Mouse (Mus musculus): ENCODE results near the gene Hspb8. TPM values are rescaled to one million over a fixed set of nuclear protein-coding genes. Genes with fewer than 3 reads are reported as not detected.
"Not testable (repeated sequence)": the region's sequence is repeated elsewhere in the genome, so short reads cannot be mapped to it uniquely, and the experiment has no call there.

The Hspb8 gene
- polyA plus RNA-seq, 1 experiment, result 0.51 TPM

DNA sequence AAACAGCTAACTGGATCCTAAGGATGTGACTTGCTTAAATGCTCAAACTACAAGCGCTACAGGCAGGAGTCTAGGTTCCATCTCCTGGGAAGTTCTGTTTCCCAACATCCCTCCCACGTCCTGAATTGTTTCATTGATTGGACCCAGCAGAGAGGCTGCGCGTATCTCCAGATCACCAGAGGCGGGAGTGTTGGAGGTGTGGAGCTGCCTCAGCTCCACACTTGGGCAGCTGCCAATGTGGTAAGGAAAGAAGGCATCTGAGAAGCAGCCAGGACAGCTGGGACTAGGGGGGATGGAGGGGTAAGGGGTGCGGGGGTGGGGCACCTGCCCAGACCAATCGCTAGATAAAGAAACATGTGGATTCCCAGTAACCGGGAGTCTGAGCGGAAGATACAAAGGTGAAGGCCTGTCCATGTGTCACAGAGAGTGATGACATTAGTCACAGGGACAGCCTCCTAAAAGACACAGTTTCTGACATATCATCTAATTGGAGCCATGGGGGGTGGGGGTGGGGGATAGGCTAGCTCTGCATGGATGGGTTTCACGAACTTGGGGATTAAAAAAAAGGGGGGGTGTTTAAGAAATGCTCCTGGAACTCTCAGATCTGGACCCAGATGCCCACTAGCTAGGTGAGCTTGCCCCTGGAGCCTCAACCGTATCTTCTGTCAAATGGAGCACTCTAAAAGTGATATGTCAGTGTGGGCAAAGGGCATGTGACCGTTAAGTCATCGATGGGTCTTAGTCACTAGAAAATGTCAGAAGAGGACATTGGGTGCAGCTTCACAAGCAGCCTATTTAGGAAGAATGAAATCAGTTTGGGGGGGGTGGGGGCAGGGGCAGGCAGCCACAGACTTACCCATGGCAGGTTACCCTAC is 12.5 kb upstream of the Hspb8 start:
- no peak for TF ChIP-seq CTCF (IDR thresholded peaks at IDR 0.05; ENCODE audit: low read depth, low read length)
- TF ChIP-seq POLR2A (IDR thresholded peaks at IDR 0.05; ENCODE audit: borderline replicate concordance, low read depth, low read length), result no peak

DNA sequence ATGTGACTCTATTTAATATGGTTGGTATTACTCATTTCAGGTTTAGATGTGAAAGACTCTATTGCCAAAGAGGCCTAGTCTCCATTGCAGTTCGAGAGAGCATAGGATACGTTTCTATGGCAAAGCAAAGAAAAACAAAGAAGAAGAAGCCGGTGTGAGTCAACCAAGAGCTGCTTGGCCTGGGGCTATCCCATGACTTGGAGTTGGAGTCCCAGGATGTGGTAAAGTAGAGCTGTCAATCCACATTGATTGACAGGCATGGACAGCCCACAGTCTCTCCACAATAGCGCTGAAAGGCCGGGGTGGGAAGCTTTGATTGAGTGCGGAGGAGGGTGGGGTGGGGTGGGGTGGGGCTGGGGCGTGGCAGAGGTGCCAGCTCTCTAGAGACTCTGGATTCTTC is 10.2 kb upstream of the Hspb8 start:
- TF ChIP-seq CTCF (IDR thresholded peaks at IDR 0.05; ENCODE audit: low read depth, low read length), result no peak
- no peak for TF ChIP-seq POLR2A (IDR thresholded peaks at IDR 0.05; ENCODE audit: borderline replicate concordance, low read depth, low read length)

More for the DNA sequence above, 12.5 kb upstream of the Hspb8 start:
- Histone ChIP-seq H3K4me1 (ENCODE audit: control insufficient read depth, insufficient read depth, low read length) (no peaks in the 10 kb centered on the region), H3K4me3 (ENCODE audit: insufficient read depth, low read length) (no peak overlapping the region), H3K27ac (ENCODE audit: insufficient read depth, low read depth, low read length) (no peak overlapping the region)

DNA sequence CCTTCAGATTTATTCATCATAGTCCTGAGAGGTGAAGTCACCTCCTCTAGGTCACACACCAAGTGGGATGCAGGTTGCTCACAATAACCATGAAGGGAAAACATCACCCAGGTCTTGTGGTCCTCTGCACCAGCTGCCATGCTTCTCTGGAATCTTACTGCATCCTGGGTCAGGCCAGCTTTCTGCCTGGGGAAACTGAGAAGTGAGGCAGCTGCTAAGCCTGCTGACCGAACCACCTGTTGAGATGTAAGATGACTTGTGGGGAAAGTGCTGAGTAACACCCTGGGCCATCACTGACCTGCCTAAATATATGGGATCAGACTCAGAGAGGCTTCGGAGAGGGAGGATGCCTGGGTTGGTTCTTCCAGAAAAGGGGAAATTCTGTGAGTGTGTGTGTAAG is 4.0 kb upstream of the Hspb8 start:
- Histone ChIP-seq H3K4me3 (ENCODE audit: insufficient read depth, low read length) (no peak overlapping the region), H3K4me1 (ENCODE audit: control insufficient read depth, insufficient read depth, low read length) (no peaks in the 10 kb centered on the region)
- TF ChIP-seq CTCF (IDR thresholded peaks at IDR 0.05; ENCODE audit: low read depth, low read length) (no peak), POLR2A (IDR thresholded peaks at IDR 0.05; ENCODE audit: borderline replicate concordance, low read depth, low read length) (no peak)

More for the DNA sequence above, 10.2 kb upstream of the Hspb8 start:
- H3K4me3 ChIP-seq (ENCODE audit: insufficient read depth, low read length), result no peak overlapping the region
- no peaks in the 10 kb centered on the region for H3K4me1 ChIP-seq (ENCODE audit: control insufficient read depth, insufficient read depth, low read length)
- no peak overlapping the region for H3K27ac ChIP-seq (ENCODE audit: insufficient read depth, low read depth, low read length)

GRCm38 (mm10) chr5:116425709-116426108 is 3.0 kb upstream of the Hspb8 start:
- H3K4me1 ChIP-seq (ENCODE audit: control insufficient read depth, insufficient read depth, low read length); H3K4me3 ChIP-seq (ENCODE audit: insufficient read depth, low read length); H3K27ac ChIP-seq (ENCODE audit: insufficient read depth, low read depth, low read length): not testable (repeated sequence)

More for the DNA sequence above, 4.0 kb upstream of the Hspb8 start:
- no peak overlapping the region for H3K27ac ChIP-seq (ENCODE audit: insufficient read depth, low read depth, low read length)

GRCm38 (mm10) chr5:116425273-116425672 is 2.6 kb upstream of the Hspb8 start:
- H3K4me3 ChIP-seq (ENCODE audit: insufficient read depth, low read length), result no peak overlapping the region
- no peaks in the 10 kb centered on the region for H3K4me1 ChIP-seq (ENCODE audit: control insufficient read depth, insufficient read depth, low read length)
- TF ChIP-seq CTCF (IDR thresholded peaks at IDR 0.05; ENCODE audit: low read depth, low read length) (no peak), POLR2A (IDR thresholded peaks at IDR 0.05; ENCODE audit: borderline replicate concordance, low read depth, low read length) (no peak)
- H3K27ac ChIP-seq (ENCODE audit: insufficient read depth, low read depth, low read length), result no peak overlapping the region

GRCm38 (mm10) chr5:116423746-116424145 is 1.1 kb upstream of the Hspb8 start:
- no peak overlapping the region for H3K4me3 ChIP-seq (ENCODE audit: insufficient read depth, low read length)
- no peak overlapping the region for H3K27ac ChIP-seq (ENCODE audit: insufficient read depth, low read depth, low read length)
- H3K4me1 ChIP-seq (ENCODE audit: control insufficient read depth, insufficient read depth, low read length), result no peaks in the 10 kb centered on the region
- TF ChIP-seq POLR2A (IDR thresholded peaks at IDR 0.05; ENCODE audit: borderline replicate concordance, low read depth, low read length), result no peak
- TF ChIP-seq CTCF (IDR thresholded peaks at IDR 0.05; ENCODE audit: low read depth, low read length), result no peak

- TF ChIP-seq POLR2A (IDR thresholded peaks at IDR 0.05; ENCODE audit: borderline replicate concordance, low read depth, low read length) (no peak), CTCF (IDR thresholded peaks at IDR 0.05; ENCODE audit: low read depth, low read length) (no peak)
- H3K27ac ChIP-seq (ENCODE audit: insufficient read depth, low read depth, low read length), result no peak overlapping the region
- H3K4me3 ChIP-seq (ENCODE audit: insufficient read depth, low read length), result no peak overlapping the region
- H3K4me1 ChIP-seq (ENCODE audit: control insufficient read depth, insufficient read depth, low read length), result no peaks in the 10 kb centered on the region
Measured at GRCm38 (mm10) chr5:116421791-116422481, 728 bp downstream of the Hspb8 start.

DNA sequence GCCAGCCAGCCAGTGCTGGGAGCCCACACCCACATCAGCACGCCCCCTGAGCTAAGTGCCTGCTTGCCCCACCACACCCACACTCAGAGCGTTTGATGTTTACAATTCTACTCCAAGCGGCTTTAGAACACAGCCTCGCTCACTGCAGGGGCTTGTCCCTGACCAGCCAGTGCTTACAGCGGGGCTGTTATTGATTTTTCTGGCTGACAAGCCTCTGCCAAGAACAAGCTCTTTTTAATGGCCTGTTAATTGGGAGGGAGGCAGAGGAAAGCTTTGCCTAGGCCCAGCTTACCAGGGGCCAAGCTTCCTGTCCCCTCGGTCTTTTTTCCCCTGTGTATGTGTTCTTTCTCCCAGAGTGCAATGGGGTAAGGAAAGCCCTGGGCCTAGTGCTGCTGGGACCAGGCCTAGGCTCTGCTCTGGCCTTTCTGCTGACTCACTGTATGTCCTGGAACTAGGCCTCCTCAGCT is 1.9 kb downstream of the Hspb8 start:
- H3K27ac ChIP-seq (ENCODE audit: insufficient read depth, low read depth, low read length), result no peak overlapping the region
- TF ChIP-seq CTCF (IDR thresholded peaks at IDR 0.05; ENCODE audit: low read depth, low read length), result no peak
- no peak for TF ChIP-seq POLR2A (IDR thresholded peaks at IDR 0.05; ENCODE audit: borderline replicate concordance, low read depth, low read length)
- no peaks in the 10 kb centered on the region for H3K4me1 ChIP-seq (ENCODE audit: control insufficient read depth, insufficient read depth, low read length)
- no peak overlapping the region for H3K4me3 ChIP-seq (ENCODE audit: insufficient read depth, low read length)

DNA sequence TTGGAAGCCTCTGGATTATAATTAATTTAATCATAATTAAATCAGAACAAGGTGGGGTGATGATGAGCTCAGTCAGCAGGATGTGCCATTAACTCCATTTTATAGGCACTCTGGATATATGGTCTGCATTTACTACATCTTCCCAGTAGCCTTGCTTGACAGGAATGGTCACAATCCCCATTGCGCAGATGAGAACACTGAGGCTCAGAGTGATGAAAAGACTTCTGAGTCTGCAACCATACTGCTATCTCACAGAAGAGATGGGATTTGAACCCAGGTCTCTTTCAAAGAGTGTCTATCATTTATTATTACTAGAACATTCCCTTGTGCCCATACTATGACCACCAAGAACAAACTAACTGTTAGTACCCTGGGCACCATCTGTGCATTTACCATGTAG is 2.5 kb downstream of the Hspb8 start:
- Histone ChIP-seq H3K27ac (ENCODE audit: insufficient read depth, low read depth, low read length) (no peak overlapping the region), H3K4me1 (ENCODE audit: control insufficient read depth, insufficient read depth, low read length) (no peaks in the 10 kb centered on the region), H3K4me3 (ENCODE audit: insufficient read depth, low read length) (no peak overlapping the region)
- no peak for TF ChIP-seq CTCF (IDR thresholded peaks at IDR 0.05; ENCODE audit: low read depth, low read length)
- TF ChIP-seq POLR2A (IDR thresholded peaks at IDR 0.05; ENCODE audit: borderline replicate concordance, low read depth, low read length), result no peak
